ENCODE assay signal across 9 mouse cellular contexts in the genomic region with DNA sequence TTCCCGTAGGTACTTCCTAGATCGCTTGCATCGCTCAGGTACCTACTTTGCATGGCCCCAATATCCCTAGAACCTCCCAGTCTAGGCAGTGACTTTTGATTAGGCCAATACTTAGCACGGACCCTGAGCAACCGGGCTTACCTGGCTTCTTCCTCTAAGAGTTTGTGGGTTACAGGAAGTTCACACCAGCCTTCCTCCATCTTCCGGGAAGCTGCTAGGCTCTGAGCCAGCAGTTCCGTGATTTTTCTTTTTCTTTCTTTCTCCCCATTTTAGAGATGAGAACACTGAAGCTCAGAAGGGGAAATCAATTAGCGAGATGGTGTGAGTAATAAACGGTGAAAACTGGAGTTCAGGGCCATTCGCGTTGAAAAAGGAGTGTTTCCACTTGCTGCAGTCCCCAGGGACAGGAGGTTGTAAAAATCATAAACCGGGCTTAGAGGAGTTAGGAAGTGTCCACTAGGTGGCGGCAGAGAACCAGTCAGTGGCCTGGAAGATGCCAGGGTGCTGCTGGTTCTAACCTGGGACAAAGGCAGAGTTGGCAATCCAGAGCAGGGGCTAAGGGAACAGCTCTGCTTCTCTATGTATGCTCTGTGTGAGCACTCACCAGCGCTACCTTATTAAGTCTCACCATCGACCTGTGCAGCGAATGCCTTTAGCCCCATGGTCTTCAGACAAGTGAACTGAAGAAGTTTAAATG. TPM values are rescaled to one million over a fixed set of nuclear protein-coding genes. Genes with fewer than 3 reads are reported as not detected.
DNase-seq lines count a peak whose midpoint lies in the region; ATAC-seq and TF ChIP-seq lines count a peak whose summit lies in the region.
"Had no signal": no experiment of that assay in that cellular context is flagged by ENCODE, and none has a peak within 500 bp of the region (broad histone marks: within the 10 kb centered on the region; RNA-seq: fewer than 3 reads in every experiment).

No protein-coding gene starts in this region.

- H3K9ac ChIP-seq in liver, embryonic 12.5 days = no peak overlapping the region
- H3K9ac ChIP-seq in midbrain, embryonic 16.5 days (ENCODE audit: low read depth, low read length) = no peak overlapping the region
- H3K9ac ChIP-seq: embryonic facial prominence, embryonic 12.5 days had no signal

- no peak overlapping the region for H3K27ac ChIP-seq in liver, embryonic 12.5 days
- no peak overlapping the region for H3K27ac ChIP-seq in cerebellum, adult 2 months (ENCODE audit: insufficient read depth, low read length)
- no peak overlapping the region for H3K27ac ChIP-seq in midbrain, embryonic 16.5 days (ENCODE audit: low read length)
- H3K27ac ChIP-seq: embryonic facial prominence, embryonic 12.5 days had no signal

- TF ChIP-seq CTCF in cerebellum, adult 2 months (IDR thresholded peaks at IDR 0.05; ENCODE audit: borderline replicate concordance, insufficient read depth, low read depth, low read length) = peak; percentile 90

- WGBS in liver, embryonic 12.5 days (ENCODE audit: insufficient replicate concordance) = 47% methylated on average over 16 of the region's 16 CpGs
- WGBS in cerebellum, adult 2 months = 48% methylated on average over 16 of the region's 16 CpGs
- WGBS in midbrain, embryonic 16.5 days = 55% methylated on average over 16 of the region's 16 CpGs

- DNase-seq in liver = peak; percentile 72
- DNase-seq in cerebellum, adult 2 months = peak; percentile 72 to 82
- DNase-seq in frontal cortex, adult 2 months (ENCODE audit: extremely low spot score in 1 of 2, low spot score in 1 of 2) = peak; percentile 48 to 95
- DNase-seq in hindlimb bud, embryonic 11.5 days (ENCODE audit: extremely low spot score, low read depth, low spot score) = peak; percentile 70
- peak; percentile 85 to 89 for DNase-seq in left cerebral cortex, postnatal 25 days (ENCODE audit: low spot score in 2 of 2)
- peak; percentile 50 to 69 for DNase-seq in spleen, postnatal 14 days (ENCODE audit: low spot score in 2 of 2)

- no peak for ATAC-seq in liver, embryonic 12.5 days
- ATAC-seq in midbrain, embryonic 16.5 days = peak; percentile 76; the same call in 1 of the 2 replicates

- no peak overlapping the region for H3K4me2 ChIP-seq in liver, embryonic 12.5 days
- H3K4me2 ChIP-seq in midbrain, embryonic 16.5 days (ENCODE audit: low read length) = no peak overlapping the region
- H3K4me2 ChIP-seq: embryonic facial prominence, embryonic 12.5 days had no signal

- peaks cover 3% of the 10 kb centered on the region for H3K4me1 ChIP-seq in liver, embryonic 12.5 days
- no peaks in the 10 kb centered on the region for H3K4me1 ChIP-seq in cerebellum, adult 2 months (ENCODE audit: control insufficient read depth, insufficient read depth, low read length)
- H3K4me1 ChIP-seq in midbrain, embryonic 16.5 days (ENCODE audit: control insufficient read depth, insufficient read depth, low read length) = no peaks in the 10 kb centered on the region
- H3K4me1 ChIP-seq: embryonic facial prominence, embryonic 12.5 days had no signal

- intact Hi-C loops in left cerebral cortex, postnatal 25 days (cut with DNase I) = loop anchor here (1.0 to 5.0 kb wide), 5 partner anchors 19 to 523 kb away; no protein-coding TSS in a partner anchor

- H3K27me3 ChIP-seq in liver, embryonic 12.5 days (replicated peaks) = no peaks in the 10 kb centered on the region
- H3K27me3 ChIP-seq in cerebellum, adult 2 months (ENCODE audit: control insufficient read depth, insufficient read depth, low read length) = no peaks in the 10 kb centered on the region
- H3K27me3 ChIP-seq in midbrain, embryonic 16.5 days (ENCODE audit: control insufficient read depth, insufficient read depth, low read depth, low read length) = no peaks in the 10 kb centered on the region
- H3K27me3 ChIP-seq: embryonic facial prominence, embryonic 12.5 days had no signal

- H3K4me3 ChIP-seq in liver, embryonic 12.5 days = no peak overlapping the region
- H3K4me3 ChIP-seq in cerebellum, adult 2 months (replicated peaks; ENCODE audit: insufficient read depth, low read depth, low read length) = peak overlapping the region; percentile 26
- H3K4me3 ChIP-seq in midbrain, embryonic 16.5 days (ENCODE audit: low read depth, low read length) = no peak overlapping the region
- H3K4me3 ChIP-seq: embryonic facial prominence, embryonic 12.5 days had no signal

- TF ChIP-seq POLR2A in cerebellum, adult 2 months (IDR thresholded peaks at IDR 0.05; ENCODE audit: borderline replicate concordance, insufficient read depth, low read length) = no peak

- H3K36me3 ChIP-seq in liver, embryonic 12.5 days = no peaks in the 10 kb centered on the region
- no peaks in the 10 kb centered on the region for H3K36me3 ChIP-seq in midbrain, embryonic 16.5 days (ENCODE audit: control insufficient read depth, insufficient read depth, low read length)
- H3K36me3 ChIP-seq: embryonic facial prominence, embryonic 12.5 days had no signal

- H3K9me3 ChIP-seq in liver, embryonic 12.5 days (replicated peaks) = peaks cover 20% of the 10 kb centered on the region
- 0 out of 2 replicates have a peak, but pooled peaks cover 3% of the 10 kb centered on the region for H3K9me3 ChIP-seq in midbrain, embryonic 16.5 days (replicated peaks; ENCODE audit: control insufficient read depth, low read length, poor library complexity, severe bottlenecking)
- H3K9me3 ChIP-seq: embryonic facial prominence, embryonic 12.5 days had no signal

RNA-seq across cellular contexts. Expression of a gene that starts 13.6 kb away (rescaled TPM):
- not detected in 2 replicates for polyA plus RNA-seq in liver, embryonic 12.5 days (2016; fragmentation: Nextera tagmentation; extraction: Ambion mirVana)
- not detected in 2 replicates for polyA plus RNA-seq in cerebellum, adult 2 months (2012; rRNA removed)
- polyA plus RNA-seq in frontal cortex, adult 2 months (2012; rRNA removed) = 0.34 and 0.63 TPM in 2 replicates
- total RNA-seq in left cerebral cortex, postnatal 25 days (2021) = not detected
- not detected in 2 replicates for polyA plus RNA-seq in midbrain, embryonic 16.5 days (2015; fragmentation: Nextera tagmentation; extraction: Ambion mirVana)

RNA-seq across cellular contexts. Expression of a gene that starts 35.8 kb away (rescaled TPM):
- 18.3 and 19.3 TPM in 2 replicates for polyA plus RNA-seq in liver, embryonic 12.5 days (2016; fragmentation: Nextera tagmentation; extraction: Ambion mirVana)
- 44.9 and 45.6 TPM in 2 replicates for polyA plus RNA-seq in cerebellum, adult 2 months (2012; rRNA removed)
- 24.4 and 26.8 TPM in 2 replicates for polyA plus RNA-seq in frontal cortex, adult 2 months (2012; rRNA removed)
- total RNA-seq in left cerebral cortex, postnatal 25 days (2021) = 10 to 100 TPM; 35.6 to 37.2 TPM
- polyA plus RNA-seq in midbrain, embryonic 16.5 days (2015; fragmentation: Nextera tagmentation; extraction: Ambion mirVana) = 9.4 and 10.9 TPM in 2 replicates
